Mouse (Mus musculus): ENCODE results near the gene Tpi1. TPM values are rescaled to one million over a fixed set of nuclear protein-coding genes. Genes with fewer than 3 reads are reported as not detected.

Gene Tpi1
- total and polyA plus RNA-seq, 2 experiments from 2014 or later: 338 to 354 TPM

DNA sequence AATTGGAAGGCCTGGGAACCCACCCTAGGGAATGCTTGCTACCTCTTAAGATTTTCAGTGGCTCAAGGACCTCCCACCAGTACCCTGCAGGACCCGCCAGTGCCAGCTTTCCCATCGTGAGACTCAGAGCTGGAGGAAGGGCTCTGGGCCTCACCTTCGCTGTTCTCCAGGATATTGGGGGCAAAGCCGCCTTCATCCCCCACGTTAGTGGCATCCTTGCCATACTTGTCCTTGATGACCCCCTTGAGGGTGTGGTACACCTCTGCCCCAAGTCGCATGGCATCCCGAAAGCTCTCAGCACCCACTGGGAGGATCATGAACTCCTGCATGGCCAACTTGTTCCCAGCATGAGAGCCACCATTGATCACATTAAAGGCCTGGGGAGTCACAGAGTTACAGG is 48.1 kb downstream of the Tpi1 start:
- no peak for ATAC-seq
- no peak for DNase-seq
- TF ChIP-seq CTCF (IDR thresholded peaks at IDR 0.05; ENCODE audit: low read depth): no peak
- H3K4me1 ChIP-seq (ENCODE audit: insufficient read depth): 0 out of 2 replicates have a peak, but pooled peaks cover 5% of the 10 kb centered on the region
- no peaks in the 10 kb centered on the region for H3K9me3 ChIP-seq (ENCODE audit: low read length)
- H3K27ac ChIP-seq (ENCODE audit: low read depth, low read length): no peak overlapping the region
- H3K4me3 ChIP-seq (ENCODE audit: low read depth, low read length): no peak overlapping the region
- 81% methylated on average over 7 of the region's 7 CpGs for WGBS
- H3K36me3 ChIP-seq (ENCODE audit: insufficient read depth): peaks cover 5% of the 10 kb centered on the region; the same call in 1 of the 2 replicates
- no peak overlapping the region for H3K4me2 ChIP-seq (ENCODE audit: low read depth)
- no peak overlapping the region for H3K9ac ChIP-seq
- H3K27me3 ChIP-seq (ENCODE audit: insufficient read depth, low read length): no peaks in the 10 kb centered on the region

Other genes starting within 250 kb of the Tpi1 start
- not detected in 2 replicates for gene C1rb, start 244.0 kb downstream of the Tpi1 start, total RNA-seq (2014; rRNA removed)
- not detected in 2 replicates for gene C1rb, start 244.0 kb downstream of the Tpi1 start, polyA plus RNA-seq (2015; fragmentation: Nextera tagmentation; extraction: Ambion mirVana)
- gene C1s2, start 178.2 kb downstream of the Tpi1 start, total RNA-seq (2014; rRNA removed): 0.15 and 0.19 TPM in 2 replicates
- 0.17 and 0.18 TPM in 2 replicates for gene C1s2, start 178.2 kb downstream of the Tpi1 start, polyA plus RNA-seq (2015; fragmentation: Nextera tagmentation; extraction: Ambion mirVana)
- gene Lpcat3, start 151.3 kb downstream of the Tpi1 start, total RNA-seq (2014; rRNA removed): 27.6 and 35.6 TPM in 2 replicates
- 34.3 and 41.3 TPM in 2 replicates for gene Lpcat3, start 151.3 kb downstream of the Tpi1 start, polyA plus RNA-seq (2015; fragmentation: Nextera tagmentation; extraction: Ambion mirVana)
- 105 TPM in 2 replicates for gene Emg1, start 102.1 kb downstream of the Tpi1 start, total RNA-seq (2014; rRNA removed)
- 96.2 and 116 TPM in 2 replicates for gene Emg1, start 102.1 kb downstream of the Tpi1 start, polyA plus RNA-seq (2015; fragmentation: Nextera tagmentation; extraction: Ambion mirVana)
- 200 and 215 TPM in 2 replicates for gene Phb2, start 102.0 kb downstream of the Tpi1 start, total RNA-seq (2014; rRNA removed)
- gene Phb2, start 102.0 kb downstream of the Tpi1 start, polyA plus RNA-seq (2015; fragmentation: Nextera tagmentation; extraction: Ambion mirVana): 271 TPM in 2 replicates
- 2.2 and 2.9 TPM in 2 replicates for gene Ptpn6, start 75.6 kb downstream of the Tpi1 start, total RNA-seq (2014; rRNA removed)
- gene Ptpn6, start 75.6 kb downstream of the Tpi1 start, polyA plus RNA-seq (2015; fragmentation: Nextera tagmentation; extraction: Ambion mirVana): 3.6 and 3.8 TPM in 2 replicates
- gene Grcc10, start 72.9 kb downstream of the Tpi1 start, total RNA-seq (2014; rRNA removed): 257 and 314 TPM in 2 replicates
- gene Grcc10, start 72.9 kb downstream of the Tpi1 start, polyA plus RNA-seq (2015; fragmentation: Nextera tagmentation; extraction: Ambion mirVana): 699 and 862 TPM in 2 replicates
- not detected in 2 replicates for gene Gm45234, start 58.3 kb downstream of the Tpi1 start, total RNA-seq (2014; rRNA removed)
- gene Gm45234, start 58.3 kb downstream of the Tpi1 start, polyA plus RNA-seq (2015; fragmentation: Nextera tagmentation; extraction: Ambion mirVana): 0.11 TPM in 1 of 2 replicates, not detected in the other
- 15.0 and 16.7 TPM in 2 replicates for gene Atn1, start 57.8 kb downstream of the Tpi1 start, total RNA-seq (2014; rRNA removed)
- 19.3 and 24.2 TPM in 2 replicates for gene Atn1, start 57.8 kb downstream of the Tpi1 start, polyA plus RNA-seq (2015; fragmentation: Nextera tagmentation; extraction: Ambion mirVana)
- gene Eno2, start 44.6 kb downstream of the Tpi1 start, total RNA-seq (2014; rRNA removed): 130 and 148 TPM in 2 replicates
- gene Eno2, start 44.6 kb downstream of the Tpi1 start, polyA plus RNA-seq (2015; fragmentation: Nextera tagmentation; extraction: Ambion mirVana): 88.5 and 113 TPM in 2 replicates
- gene Lrrc23, start 34.6 kb downstream of the Tpi1 start, total RNA-seq (2014; rRNA removed): 13.7 and 13.8 TPM in 2 replicates
- 9.6 and 14.7 TPM in 2 replicates for gene Lrrc23, start 34.6 kb downstream of the Tpi1 start, polyA plus RNA-seq (2015; fragmentation: Nextera tagmentation; extraction: Ambion mirVana)
- 4.3 and 6.0 TPM in 2 replicates for gene Spsb2, start 5.6 kb downstream of the Tpi1 start, total RNA-seq (2014; rRNA removed)
- 6.8 and 7.0 TPM in 2 replicates for gene Spsb2, start 5.6 kb downstream of the Tpi1 start, polyA plus RNA-seq (2015; fragmentation: Nextera tagmentation; extraction: Ambion mirVana)
- gene Usp5, start 15.2 kb upstream of the Tpi1 start, total RNA-seq (2014; rRNA removed): 215 and 224 TPM in 2 replicates
- gene Usp5, start 15.2 kb upstream of the Tpi1 start, polyA plus RNA-seq (2015; fragmentation: Nextera tagmentation; extraction: Ambion mirVana): 173 and 191 TPM in 2 replicates
- gene Cdca3, start 15.3 kb upstream of the Tpi1 start, total RNA-seq (2014; rRNA removed): 13.5 and 20.7 TPM in 2 replicates
- 28.5 and 30.5 TPM in 2 replicates for gene Cdca3, start 15.3 kb upstream of the Tpi1 start, polyA plus RNA-seq (2015; fragmentation: Nextera tagmentation; extraction: Ambion mirVana)
- 0.90 and 1.8 TPM in 2 replicates for gene Gnb3, start 26.0 kb upstream of the Tpi1 start, total RNA-seq (2014; rRNA removed)
- gene Gnb3, start 26.0 kb upstream of the Tpi1 start, polyA plus RNA-seq (2015; fragmentation: Nextera tagmentation; extraction: Ambion mirVana): 0.61 and 1.2 TPM in 2 replicates
- gene P3h3, start 43.5 kb upstream of the Tpi1 start, total RNA-seq (2014; rRNA removed): 78.8 and 85.7 TPM in 2 replicates
- gene P3h3, start 43.5 kb upstream of the Tpi1 start, polyA plus RNA-seq (2015; fragmentation: Nextera tagmentation; extraction: Ambion mirVana): 6.2 and 9.1 TPM in 2 replicates
- gene Gpr162, start 49.7 kb upstream of the Tpi1 start, total RNA-seq (2014; rRNA removed): 154 and 160 TPM in 2 replicates
- gene Gpr162, start 49.7 kb upstream of the Tpi1 start, polyA plus RNA-seq (2015; fragmentation: Nextera tagmentation; extraction: Ambion mirVana): 30.3 and 38.1 TPM in 2 replicates
- gene Cd4, start 73.9 kb upstream of the Tpi1 start, total RNA-seq (2014; rRNA removed): 0.57 and 0.69 TPM in 2 replicates
- gene Cd4, start 73.9 kb upstream of the Tpi1 start, polyA plus RNA-seq (2015; fragmentation: Nextera tagmentation; extraction: Ambion mirVana): 0.25 and 0.72 TPM in 2 replicates
- gene Lag3, start 97.4 kb upstream of the Tpi1 start, total RNA-seq (2014; rRNA removed): 1.9 and 2.4 TPM in 2 replicates
- 2.6 and 3.9 TPM in 2 replicates for gene Lag3, start 97.4 kb upstream of the Tpi1 start, polyA plus RNA-seq (2015; fragmentation: Nextera tagmentation; extraction: Ambion mirVana)
- gene Ptms, start 105.8 kb upstream of the Tpi1 start, total RNA-seq (2014; rRNA removed): 722 and 784 TPM in 2 replicates
- 1,090 and 1,099 TPM in 2 replicates for gene Ptms, start 105.8 kb upstream of the Tpi1 start, polyA plus RNA-seq (2015; fragmentation: Nextera tagmentation; extraction: Ambion mirVana)
- 432 and 471 TPM in 2 replicates for gene Mlf2, start 117.1 kb upstream of the Tpi1 start, total RNA-seq (2014; rRNA removed)
- gene Mlf2, start 117.1 kb upstream of the Tpi1 start, polyA plus RNA-seq (2015; fragmentation: Nextera tagmentation; extraction: Ambion mirVana): 665 and 718 TPM in 2 replicates
- gene Cops7a, start 151.2 kb upstream of the Tpi1 start, total RNA-seq (2014; rRNA removed): 82.4 and 117 TPM in 2 replicates
- gene Cops7a, start 151.2 kb upstream of the Tpi1 start, polyA plus RNA-seq (2015; fragmentation: Nextera tagmentation; extraction: Ambion mirVana): 87.8 and 93.0 TPM in 2 replicates
- gene Pianp, start 182.4 kb upstream of the Tpi1 start, total RNA-seq (2014; rRNA removed): 12.2 and 18.3 TPM in 2 replicates
- gene Pianp, start 182.4 kb upstream of the Tpi1 start, polyA plus RNA-seq (2015; fragmentation: Nextera tagmentation; extraction: Ambion mirVana): 53.8 and 68.9 TPM in 2 replicates
- gene Zfp384, start 194.8 kb upstream of the Tpi1 start, total RNA-seq (2014; rRNA removed): 24.7 and 34.5 TPM in 2 replicates
- 7.2 and 8.4 TPM in 2 replicates for gene Zfp384, start 194.8 kb upstream of the Tpi1 start, polyA plus RNA-seq (2015; fragmentation: Nextera tagmentation; extraction: Ambion mirVana)
- 83.4 and 103 TPM in 2 replicates for gene Ing4, start 225.5 kb upstream of the Tpi1 start, total RNA-seq (2014; rRNA removed)
- gene Ing4, start 225.5 kb upstream of the Tpi1 start, polyA plus RNA-seq (2015; fragmentation: Nextera tagmentation; extraction: Ambion mirVana): 102 and 111 TPM in 2 replicates
- gene Acrbp, start 235.4 kb upstream of the Tpi1 start, total RNA-seq (2014; rRNA removed): 11.3 and 12.2 TPM in 2 replicates
- 11.4 and 13.8 TPM in 2 replicates for gene Acrbp, start 235.4 kb upstream of the Tpi1 start, polyA plus RNA-seq (2015; fragmentation: Nextera tagmentation; extraction: Ambion mirVana)

Measured in forebrain, postnatal 0 days (tissue).